Mouse (Mus musculus): Measurements from ENCODE around the gene Tgif2lx1. TPM values are rescaled to one million over a fixed set of nuclear protein-coding genes. Genes with fewer than 3 reads are reported as not detected.
"Not testable (repeated sequence)": the region's sequence is repeated elsewhere in the genome, so short reads cannot be mapped to it uniquely, and the experiment has no call there.

Tgif2lx1 gene
- total RNA-seq (2021): not detected
- long read RNA-seq, experiment 1: 0 reads
- long read RNA-seq, experiment 2: 0 reads

DNA sequence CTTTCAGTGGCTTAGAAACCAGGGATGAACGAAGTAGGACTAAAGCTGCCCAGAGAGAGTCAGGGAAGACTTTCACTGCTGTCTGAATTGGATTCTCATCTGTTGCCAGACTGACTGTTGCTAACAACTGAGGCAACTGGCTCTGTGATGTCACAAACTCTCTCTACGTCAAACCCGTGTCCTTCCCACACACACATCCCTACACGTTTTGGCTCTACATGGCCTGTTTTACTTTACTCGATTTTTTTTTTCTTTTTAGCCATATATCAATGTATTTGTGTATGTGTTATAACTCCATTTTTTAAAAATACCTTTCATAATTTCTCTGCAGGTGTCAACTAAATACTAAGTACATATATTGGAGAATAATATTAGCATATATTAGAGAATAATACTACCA is at the start of gene Tgif2lx1:
TSS of gene Tgif2lx1 (minus strand) at position 101 of the 400 bp plus-strand sequence.
- DNase-seq (ENCODE audit: low spot score in 2 of 2): not testable (repeated sequence)

Other genes starting within 250 kb of the Tgif2lx1 start
- not detected for gene Tgif2lx2, start 53.5 kb downstream of the Tgif2lx1 start, total RNA-seq (2021)